Mouse (Mus musculus): Measurements from ENCODE around the gene Rem2. TPM values are rescaled to one million over a fixed set of nuclear protein-coding genes. Genes with fewer than 3 reads are reported as not detected.
A peak's percentile ranks its signal among the peaks of the same experiment; 100 is the strongest.

Gene Rem2
- total and polyA plus RNA-seq, 2 experiments from 2014 or later, result 25.2 to 32.8 TPM

GRCm38 (mm10) chr14:54435194-54435918, 40.5 kb upstream of the Rem2 start:
- Histone ChIP-seq H3K4me1 (ENCODE audit: insufficient read depth, low read length) (0 out of 2 replicates have a peak, but pooled peaks cover 6% of the 10 kb centered on the region), H3K4me2 (ENCODE audit: low read depth, low read length) (no peak overlapping the region), H3K9ac (replicated peaks; ENCODE audit: low read length) (no peak overlapping the region), H3K36me3 (ENCODE audit: insufficient read depth, low read length) (no peaks in the 10 kb centered on the region; the same call in 1 of the 2 replicates), H3K27ac (no peak overlapping the region), H3K27me3 (ENCODE audit: insufficient read depth, low read length) (no peaks in the 10 kb centered on the region), H3K9me3 (ENCODE audit: low read length) (no peaks in the 10 kb centered on the region), H3K4me3 (ENCODE audit: low read length) (no peak overlapping the region)
- no peak for TF ChIP-seq CTCF (IDR thresholded peaks at IDR 0.05; ENCODE audit: low read depth)
- no peak for DNase-seq (ENCODE audit: low spot score)
- ATAC-seq, result no peak
- WGBS, result 85% methylated on average over 11 of the region's 11 CpGs

- H3K27ac ChIP-seq, result no peak overlapping the region
- H3K9me3 ChIP-seq (ENCODE audit: low read length), result no peaks in the 10 kb centered on the region
- no peaks in the 10 kb centered on the region for H3K4me1 ChIP-seq (ENCODE audit: insufficient read depth, low read length)
- no peaks in the 10 kb centered on the region for H3K27me3 ChIP-seq (ENCODE audit: insufficient read depth, low read length)
- WGBS, result 79% methylated on average over 12 of the region's 12 CpGs
- DNase-seq (ENCODE audit: low spot score) (no peak), ATAC-seq (no peak)
- H3K4me2 ChIP-seq (ENCODE audit: low read depth, low read length), result no peak overlapping the region
- no peak overlapping the region for H3K4me3 ChIP-seq (ENCODE audit: low read length)
- TF ChIP-seq CTCF (IDR thresholded peaks at IDR 0.05; ENCODE audit: low read depth), result no peak
- no peak overlapping the region for H3K9ac ChIP-seq (replicated peaks; ENCODE audit: low read length)
- no peaks in the 10 kb centered on the region; the same call in 1 of the 2 replicates for H3K36me3 ChIP-seq (ENCODE audit: insufficient read depth, low read length)
Observed at GRCm38 (mm10) chr14:54439155-54439554, 36.7 kb upstream of the Rem2 start.

- no peak overlapping the region for H3K9ac ChIP-seq (replicated peaks; ENCODE audit: low read length)
- no peaks in the 10 kb centered on the region; the same call in 1 of the 2 replicates for H3K36me3 ChIP-seq (ENCODE audit: insufficient read depth, low read length)
- TF ChIP-seq CTCF (IDR thresholded peaks at IDR 0.05; ENCODE audit: low read depth), result no peak
- no peak overlapping the region for H3K4me3 ChIP-seq (ENCODE audit: low read length)
- H3K4me2 ChIP-seq (ENCODE audit: low read depth, low read length), result no peak overlapping the region
- ATAC-seq (no peak), DNase-seq (ENCODE audit: low spot score) (no peak)
- H3K27ac ChIP-seq, result no peak overlapping the region
- H3K27me3 ChIP-seq (ENCODE audit: insufficient read depth, low read length), result no peaks in the 10 kb centered on the region
- no peaks in the 10 kb centered on the region for H3K9me3 ChIP-seq (ENCODE audit: low read length)
- H3K4me1 ChIP-seq (ENCODE audit: insufficient read depth, low read length), result no peaks in the 10 kb centered on the region
- WGBS, result 63% methylated on average over 7 of the region's 7 CpGs
Observed at GRCm38 (mm10) chr14:54439610-54440009, 36.3 kb upstream of the Rem2 start.

- Histone ChIP-seq H3K4me3 (ENCODE audit: low read length) (no peak overlapping the region), H3K9me3 (ENCODE audit: low read length) (no peaks in the 10 kb centered on the region), H3K9ac (replicated peaks; ENCODE audit: low read length) (no peak overlapping the region), H3K36me3 (ENCODE audit: insufficient read depth, low read length) (no peaks in the 10 kb centered on the region; the same call in 1 of the 2 replicates), H3K4me1 (ENCODE audit: insufficient read depth, low read length) (no peaks in the 10 kb centered on the region), H3K27me3 (ENCODE audit: insufficient read depth, low read length) (no peaks in the 10 kb centered on the region), H3K4me2 (ENCODE audit: low read depth, low read length) (no peak overlapping the region), H3K27ac (no peak overlapping the region)
- TF ChIP-seq CTCF (IDR thresholded peaks at IDR 0.05; ENCODE audit: low read depth), result no peak
- ATAC-seq, result no peak
- no peak for DNase-seq (ENCODE audit: low spot score)
- 92% methylated on average over 12 of the region's 14 CpGs for WGBS
Observed at GRCm38 (mm10) chr14:54440538-54440937, 35.4 kb upstream of the Rem2 start.

- Histone ChIP-seq H3K27ac (no peak overlapping the region), H3K27me3 (ENCODE audit: insufficient read depth, low read length) (no peaks in the 10 kb centered on the region), H3K4me1 (ENCODE audit: insufficient read depth, low read length) (no peaks in the 10 kb centered on the region), H3K36me3 (ENCODE audit: insufficient read depth, low read length) (no peaks in the 10 kb centered on the region; the same call in 1 of the 2 replicates), H3K4me2 (ENCODE audit: low read depth, low read length) (no peak overlapping the region), H3K4me3 (ENCODE audit: low read length) (no peak overlapping the region), H3K9me3 (ENCODE audit: low read length) (no peaks in the 10 kb centered on the region), H3K9ac (replicated peaks; ENCODE audit: low read length) (no peak overlapping the region)
- DNase-seq (ENCODE audit: low spot score), result no peak
- no peak for ATAC-seq
- 82% methylated on average over 4 of the region's 4 CpGs for WGBS
- TF ChIP-seq CTCF (IDR thresholded peaks at IDR 0.05; ENCODE audit: low read depth), result no peak
Observed at GRCm38 (mm10) chr14:54441365-54441764, 34.5 kb upstream of the Rem2 start.

GRCm38 (mm10) chr14:54442548-54442947, 33.4 kb upstream of the Rem2 start:
- Histone ChIP-seq H3K36me3 (ENCODE audit: insufficient read depth, low read length) (no peaks in the 10 kb centered on the region; the same call in 1 of the 2 replicates), H3K27ac (no peak overlapping the region), H3K27me3 (ENCODE audit: insufficient read depth, low read length) (no peaks in the 10 kb centered on the region), H3K4me3 (ENCODE audit: low read length) (no peak overlapping the region), H3K4me2 (ENCODE audit: low read depth, low read length) (no peak overlapping the region), H3K9ac (replicated peaks; ENCODE audit: low read length) (no peak overlapping the region), H3K4me1 (ENCODE audit: insufficient read depth, low read length) (no peaks in the 10 kb centered on the region), H3K9me3 (ENCODE audit: low read length) (no peaks in the 10 kb centered on the region)
- DNase-seq (ENCODE audit: low spot score) (no peak), ATAC-seq (no peak)
- TF ChIP-seq CTCF (IDR thresholded peaks at IDR 0.05; ENCODE audit: low read depth), result no peak
- WGBS, result 81% methylated on average over 3 of the region's 3 CpGs

- 30% methylated on average over 3 of the region's 3 CpGs for WGBS
- Histone ChIP-seq H3K4me3 (ENCODE audit: low read length) (no peak overlapping the region), H3K27ac (peak overlapping the region; percentile 6; the same call in 1 of the 2 replicates)
Observed at GRCm38 (mm10) chr14:54443196-54443595, 32.7 kb upstream of the Rem2 start.

More at GRCm38 (mm10) chr14:54443196-54443595, 32.7 kb upstream of the Rem2 start:
- DNase-seq (ENCODE audit: low spot score) (no peak), ATAC-seq (peak; percentile 16; the same call in 1 of the 2 replicates)
- TF ChIP-seq CTCF (IDR thresholded peaks at IDR 0.05; ENCODE audit: low read depth), result no peak
- H3K9ac ChIP-seq (replicated peaks; ENCODE audit: low read length), result no peak overlapping the region
- H3K9me3 ChIP-seq (ENCODE audit: low read length), result no peaks in the 10 kb centered on the region
- no peaks in the 10 kb centered on the region for H3K4me1 ChIP-seq (ENCODE audit: insufficient read depth, low read length)
- H3K36me3 ChIP-seq (ENCODE audit: insufficient read depth, low read length), result no peaks in the 10 kb centered on the region; the same call in 1 of the 2 replicates
- H3K27me3 ChIP-seq (ENCODE audit: insufficient read depth, low read length), result no peaks in the 10 kb centered on the region
- no peak overlapping the region for H3K4me2 ChIP-seq (ENCODE audit: low read depth, low read length)

Measured in hindbrain, postnatal 0 days (tissue).